In the genomic region with DNA sequence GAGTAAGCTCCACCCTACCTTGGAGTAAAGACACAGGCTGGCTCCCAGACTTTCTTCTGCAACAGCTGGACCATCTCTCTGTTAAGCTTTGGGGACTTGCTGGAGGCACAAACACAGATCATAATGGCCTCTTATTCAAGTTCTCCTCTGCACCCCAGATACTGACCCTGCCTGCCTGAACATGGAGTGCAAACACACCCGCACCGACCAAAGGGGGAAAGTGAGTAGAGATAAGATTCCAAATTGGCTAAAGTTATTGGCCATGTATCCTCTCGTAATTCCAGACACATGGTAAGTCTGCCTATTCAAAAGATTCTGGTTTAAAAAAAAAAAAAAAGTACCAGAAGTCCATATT, we compare ENCODE assay signal across 9 mouse cellular contexts. TPM values are rescaled to one million over a fixed set of nuclear protein-coding genes. Genes with fewer than 3 reads are reported as not detected.
DNase-seq lines count a peak whose midpoint lies in the region; ATAC-seq and TF ChIP-seq lines count a peak whose summit lies in the region.
"Had no signal": no experiment of that assay in that cellular context is flagged by ENCODE, and none has a peak within 500 bp of the region (broad histone marks: within the 10 kb centered on the region; RNA-seq: fewer than 3 reads in every experiment).

No protein-coding gene starts in this region.

- H3K36me3 ChIP-seq in lung, embryonic 15.5 days = no peaks in the 10 kb centered on the region
- no peaks in the 10 kb centered on the region for H3K36me3 ChIP-seq in forebrain, embryonic 16.5 days (ENCODE audit: control insufficient read depth, insufficient read depth)
- no peaks in the 10 kb centered on the region for H3K36me3 ChIP-seq in limb, embryonic 14.5 days (ENCODE audit: control insufficient read depth, insufficient read depth, low read length)
- no peaks in the 10 kb centered on the region for H3K36me3 ChIP-seq in stomach, embryonic 14.5 days (ENCODE audit: control insufficient read depth, insufficient read depth, low read length)
- no peaks in the 10 kb centered on the region for H3K36me3 ChIP-seq in thymus, adult 2 months (ENCODE audit: control insufficient read depth, insufficient read depth, low read length)

- no peaks in the 10 kb centered on the region for H3K9me3 ChIP-seq in lung, embryonic 15.5 days
- H3K9me3 ChIP-seq in forebrain, embryonic 16.5 days (ENCODE audit: control insufficient read depth, low read length) = no peaks in the 10 kb centered on the region
- no peaks in the 10 kb centered on the region for H3K9me3 ChIP-seq in limb, embryonic 14.5 days (ENCODE audit: control insufficient read depth, low read length)
- H3K9me3 ChIP-seq in stomach, embryonic 14.5 days (ENCODE audit: control insufficient read depth, low read depth, low read length) = no peaks in the 10 kb centered on the region

- peak overlapping the region; percentile 93 for H3K4me2 ChIP-seq in lung, embryonic 15.5 days
- peak overlapping the region; percentile 100 for H3K4me2 ChIP-seq in forebrain, embryonic 16.5 days (ENCODE audit: low read length)
- peak overlapping the region; percentile 96 for H3K4me2 ChIP-seq in limb, embryonic 14.5 days (replicated peaks; ENCODE audit: low read depth, low read length, severe bottlenecking)
- H3K4me2 ChIP-seq in stomach, embryonic 14.5 days (replicated peaks; ENCODE audit: low read depth, low read length) = peak overlapping the region; percentile 91

- no peak overlapping the region for H3K9ac ChIP-seq in lung, embryonic 15.5 days
- peak overlapping the region; percentile 62 for H3K9ac ChIP-seq in forebrain, embryonic 16.5 days (replicated peaks; ENCODE audit: low read depth, low read length)
- peak overlapping the region; percentile 59; the same call in 1 of the 2 replicates for H3K9ac ChIP-seq in limb, embryonic 14.5 days (ENCODE audit: low read depth, low read length, severe bottlenecking)
- H3K9ac ChIP-seq in stomach, embryonic 14.5 days (replicated peaks; ENCODE audit: low read depth, low read length) = peak overlapping the region; percentile 52; the same call in 1 of the 2 replicates

- H3K27ac ChIP-seq in lung, embryonic 15.5 days = no peak overlapping the region
- no peak overlapping the region for H3K27ac ChIP-seq in forebrain, embryonic 16.5 days (ENCODE audit: low read length)
- H3K27ac ChIP-seq in limb, embryonic 14.5 days (replicated peaks; ENCODE audit: low read depth, low read length) = no peak overlapping the region
- no peak overlapping the region for H3K27ac ChIP-seq in stomach, embryonic 14.5 days (ENCODE audit: low read length)
- no peak overlapping the region for H3K27ac ChIP-seq in thymus, adult 2 months (ENCODE audit: control insufficient read depth, insufficient read depth, low read length)

- TF ChIP-seq POLR2A in limb, embryonic 14.5 days (IDR thresholded peaks at IDR 0.05; ENCODE audit: borderline replicate concordance, extremely low read depth, insufficient read depth, insufficient read length) = no peak
- no peak for TF ChIP-seq POLR2A in thymus, adult 2 months (IDR thresholded peaks at IDR 0.05; ENCODE audit: control insufficient read depth, extremely low read depth, insufficient read depth, low read length, poor library complexity)

- no peak; the same call in 1 of the 2 replicates for ATAC-seq in lung, embryonic 15.5 days (ENCODE audit: borderline replicate concordance, extremely low read depth, low FRiP score, low TSS enrichment)
- ATAC-seq in forebrain, embryonic 16.5 days = no peak
- no peak for ATAC-seq in limb, embryonic 14.5 days (ENCODE audit: low FRiP score, low read depth)
- ATAC-seq in stomach, embryonic 14.5 days (ENCODE audit: insufficient number of reproducible peaks, insufficient read depth, low FRiP score, low read depth) = no peak
- ATAC-seq in CD4-positive, CD25-positive, alpha-beta regulatory T cell, adult 4 months = no peak
- ATAC-seq: Patski had no signal

- no peak for TF ChIP-seq CTCF in thymus, adult 2 months (IDR thresholded peaks at IDR 0.05; ENCODE audit: borderline replicate concordance, control insufficient read depth, extremely low read depth, insufficient read depth, low read length, poor library complexity)

- peaks cover 11% of the 10 kb centered on the region for H3K27me3 ChIP-seq in lung, embryonic 15.5 days
- H3K27me3 ChIP-seq in forebrain, embryonic 16.5 days (replicated peaks; ENCODE audit: control insufficient read depth, insufficient read depth, low read length) = peaks cover 5% of the 10 kb centered on the region
- H3K27me3 ChIP-seq in limb, embryonic 14.5 days (ENCODE audit: control insufficient read depth, insufficient read depth, low read length) = peaks cover 12% of the 10 kb centered on the region; the same call in 1 of the 2 replicates
- H3K27me3 ChIP-seq in stomach, embryonic 14.5 days (ENCODE audit: control insufficient read depth, insufficient read depth, low read length) = 0 out of 2 replicates have a peak, but pooled peaks cover 5% of the 10 kb centered on the region
- no peaks in the 10 kb centered on the region for H3K27me3 ChIP-seq in thymus, adult 2 months (ENCODE audit: control insufficient read depth, insufficient read depth, low read length)
- H3K27me3 ChIP-seq: Patski had no signal

- DNase-seq in lung, postnatal 4 days = no peak
- DNase-seq in limb, embryonic 14.5 days (ENCODE audit: low spot score) = no peak
- DNase-seq in thymus, adult 2 months = no peak
- DNase-seq in cerebellum, postnatal 10 days = no peak

- H3K4me1 ChIP-seq in lung, embryonic 15.5 days = peaks cover 11% of the 10 kb centered on the region
- H3K4me1 ChIP-seq in forebrain, embryonic 16.5 days (replicated peaks; ENCODE audit: control insufficient read depth, insufficient read depth, low read length) = peaks cover 10% of the 10 kb centered on the region
- peaks cover 4% of the 10 kb centered on the region; the same call in 1 of the 2 replicates for H3K4me1 ChIP-seq in limb, embryonic 14.5 days (ENCODE audit: control insufficient read depth, insufficient read depth, low read length)
- no peaks in the 10 kb centered on the region for H3K4me1 ChIP-seq in stomach, embryonic 14.5 days (ENCODE audit: control insufficient read depth, insufficient read depth, low read length)
- no peaks in the 10 kb centered on the region for H3K4me1 ChIP-seq in thymus, adult 2 months (replicated peaks; ENCODE audit: control insufficient read depth, insufficient read depth, low read length)

- WGBS in lung, embryonic 15.5 days = 8% methylated on average over 3 of the region's 3 CpGs
- 48% methylated on average over 3 of the region's 3 CpGs for WGBS in forebrain, embryonic 16.5 days
- WGBS in limb, embryonic 14.5 days = 39% methylated on average over 3 of the region's 3 CpGs
- 13% methylated on average over 3 of the region's 3 CpGs for WGBS in stomach, embryonic 14.5 days
- 51% methylated on average over 3 of the region's 3 CpGs for WGBS in thymus, adult 2 months

- H3K4me3 ChIP-seq in lung, embryonic 15.5 days = peak overlapping the region; percentile 51
- peak overlapping the region; percentile 63 for H3K4me3 ChIP-seq in forebrain, embryonic 16.5 days (replicated peaks; ENCODE audit: low read length)
- H3K4me3 ChIP-seq in limb, embryonic 14.5 days (replicated peaks; ENCODE audit: low read length) = peak overlapping the region; percentile 49
- H3K4me3 ChIP-seq in stomach, embryonic 14.5 days (ENCODE audit: low read depth, low read length) = peak overlapping the region; percentile 49
- no peak overlapping the region for H3K4me3 ChIP-seq in thymus, adult 2 months (ENCODE audit: control insufficient read depth, insufficient read depth, low read length)

RNA-seq across cellular contexts. Expression of a gene that starts 0.4 kb away (rescaled TPM):
- 4.1 and 4.4 TPM in 2 replicates for polyA plus RNA-seq in lung, embryonic 15.5 days (2015; fragmentation: Nextera tagmentation; extraction: Ambion mirVana)
- polyA plus RNA-seq in forebrain, embryonic 16.5 days (2015; fragmentation: Nextera tagmentation; extraction: Ambion mirVana) = 0.10 and 0.42 TPM in 2 replicates
- polyA plus RNA-seq in limb, embryonic 14.5 days (2012; rRNA removed) = 0.56 and 0.60 TPM in 2 replicates
- 1.1 and 1.5 TPM in 2 replicates for polyA plus RNA-seq in limb, embryonic 14.5 days (2014; fragmentation: Nextera tagmentation; extraction: Ambion mirVana)
- 11.3 and 11.8 TPM in 2 replicates for polyA plus RNA-seq in stomach, embryonic 14.5 days (2014; fragmentation: Nextera tagmentation; extraction: Ambion mirVana)
- polyA plus RNA-seq in thymus, adult 2 months (2012; rRNA removed) = 0.77 and 1.1 TPM in 2 replicates
- not detected for polyA plus RNA-seq in CD4-positive, CD25-positive, alpha-beta regulatory T cell, adult 4 months (2017; shearing (Covaris generic))
- polyA plus RNA-seq: Patski had no signal
